Mouse (Mus musculus): ENCODE measurements around the gene Cdk19.

DNA sequence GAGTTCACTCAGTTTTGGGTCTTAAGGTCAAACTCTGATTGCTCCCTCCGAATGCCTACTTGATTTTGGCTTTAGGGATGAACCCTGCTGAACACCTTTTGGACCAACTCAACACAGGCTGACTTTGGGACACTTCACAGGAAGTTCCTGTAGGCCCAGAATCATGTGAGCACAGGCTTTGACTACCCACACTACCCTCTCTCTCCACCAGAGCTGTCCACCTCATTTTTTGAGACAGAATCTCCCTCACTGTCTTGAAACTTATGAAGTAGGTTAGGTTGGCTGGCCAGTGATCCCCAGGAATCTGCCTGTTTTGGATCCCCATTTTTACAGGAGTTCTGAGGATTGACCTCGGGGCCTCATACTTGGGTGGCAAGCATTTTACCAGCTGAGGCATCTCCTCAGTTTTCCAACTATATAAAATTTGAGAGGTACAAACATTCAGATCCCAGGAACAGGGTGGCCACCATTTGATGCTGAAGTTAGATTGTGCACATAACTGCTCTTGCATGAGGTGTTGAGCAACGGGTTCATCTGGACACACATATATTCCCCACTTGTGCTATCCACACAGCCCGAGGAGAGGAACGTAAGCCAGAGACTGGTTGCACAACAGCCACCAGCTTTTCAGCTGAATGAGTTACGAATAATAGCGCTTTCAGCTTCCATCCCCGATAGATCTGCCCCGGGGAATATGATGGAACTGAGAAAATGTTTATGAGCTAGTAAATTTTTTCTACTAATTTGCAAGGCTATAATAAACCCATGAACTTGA lies 184.9 kb downstream of the Cdk19 start:
- TF ChIP-seq POLR2A (IDR thresholded peaks at IDR 0.05; ENCODE audit: borderline replicate concordance, extremely low read depth, low read depth, low read length) (no peak), CTCF (IDR thresholded peaks at IDR 0.05; ENCODE audit: insufficient read depth, low read length) (no peak)

Data from lung, adult 2 months (tissue).